Mouse (Mus musculus) lung, postnatal 0 days (tissue): ENCODE data around the gene Slc16a3.

Experiments used
- CTCF ChIP-seq: IDR thresholded peaks from 2 replicates; pipeline ENCODE4 v1.5.1; 2016; ENCODE audit warnings: antibody characterized with exemption, mild to moderate bottlenecking
- EP300 ChIP-seq: IDR thresholded peaks from 2 replicates; pipeline ENCODE4 v1.6.1; 2016; ENCODE audit warnings: antibody characterized with exemption, mild to moderate bottlenecking, control low read depth

DNA sequence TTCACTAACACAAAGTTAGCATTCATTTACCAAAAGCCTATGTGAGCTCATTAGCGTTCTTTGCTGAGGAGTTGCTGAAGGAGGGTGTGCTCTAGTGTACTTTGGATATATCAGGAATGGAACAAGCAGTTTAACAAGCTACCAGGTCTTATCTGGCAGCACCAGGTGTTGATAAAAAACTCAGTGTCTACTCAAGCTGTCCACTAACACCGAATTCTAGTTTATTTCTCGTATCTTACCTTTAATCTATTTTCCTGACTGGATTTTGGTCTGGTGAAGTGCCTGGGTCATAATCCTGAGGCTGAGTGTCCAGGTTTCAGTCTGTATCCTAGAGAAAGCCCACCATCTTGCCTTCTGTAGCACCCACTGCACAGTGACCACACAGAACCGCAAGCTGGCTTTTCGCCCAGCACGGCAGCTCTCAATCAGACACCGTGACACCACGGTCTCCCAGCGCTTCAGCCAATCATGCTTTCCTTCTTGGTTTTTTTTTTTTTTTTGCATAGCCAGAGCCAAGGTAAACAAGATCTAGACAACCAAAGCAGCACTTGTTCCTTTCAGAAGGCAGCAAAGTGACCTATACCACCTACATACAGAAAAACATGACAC lies 32.3 kb downstream of the Slc16a3 start:
- no peak for TF ChIP-seq CTCF
- no peak for TF ChIP-seq EP300
